Mouse (Mus musculus) lung, postnatal 4 days (tissue): Measurements from ENCODE around the gene Fam89b.

Source experiments
- DNase-seq, 2 experiments: peaks; one replicate each; pipeline ENCODE4 v3.0.0; 2021

Fam89b gene

GRCm38 (mm10) chr19:5729444-5729815 is at the start of gene Fam89b:
Gene Fam89b, minus strand, starts transcription at chr19:5729653.
- peak; percentile 93 for DNase-seq

GRCm38 (mm10) chr19:5778312-5778711 is 48.9 kb upstream of the Fam89b start:
- no peak for DNase-seq

GRCm38 (mm10) chr19:5777387-5778032 is 48.1 kb upstream of the Fam89b start:
- DNase-seq = no peak

- peak; percentile 98 to 99 for DNase-seq
Observed at GRCm38 (mm10) chr19:5770925-5771860, 41.7 kb upstream of the Fam89b start, which contains the start of gene Scyl1. Gene Scyl1, minus strand, starts transcription at chr19:5771419.

- DNase-seq = no peak
Observed at GRCm38 (mm10) chr19:5770311-5770710, 40.9 kb upstream of the Fam89b start.

GRCm38 (mm10) chr19:5767271-5767670 is 37.8 kb upstream of the Fam89b start:
- no peak for DNase-seq

GRCm38 (mm10) chr19:5763163-5763562 is 33.7 kb upstream of the Fam89b start:
- no peak for DNase-seq

- no peak for DNase-seq
Observed at GRCm38 (mm10) chr19:5758878-5759403, 29.5 kb upstream of the Fam89b start.

- peak; percentile 27 to 53 for DNase-seq
Observed at GRCm38 (mm10) chr19:5756991-5757636, 27.7 kb upstream of the Fam89b start.

- DNase-seq = no peak
Observed at GRCm38 (mm10) chr19:5756321-5756985, 27.0 kb upstream of the Fam89b start.

- peak; percentile 62 to 70 for DNase-seq
Observed at GRCm38 (mm10) chr19:5751742-5752141, 22.3 kb upstream of the Fam89b start.

GRCm38 (mm10) chr19:5750951-5751350 is 21.5 kb upstream of the Fam89b start:
- DNase-seq = no peak

GRCm38 (mm10) chr19:5749476-5749875 is 20.0 kb upstream of the Fam89b start:
- no peak for DNase-seq

- DNase-seq = no peak
Observed at GRCm38 (mm10) chr19:5746907-5747363, 17.5 kb upstream of the Fam89b start.

- no peak for DNase-seq
Observed at GRCm38 (mm10) chr19:5745756-5746710, 16.6 kb upstream of the Fam89b start.

- DNase-seq = peak; percentile 61 to 78
Observed at GRCm38 (mm10) chr19:5743576-5743975, 14.1 kb upstream of the Fam89b start.

- DNase-seq = peak in 1 of 2 experiments; percentile 65
Observed at GRCm38 (mm10) chr19:5742241-5742641, 12.8 kb upstream of the Fam89b start.

- peak; percentile 91 to 96 for DNase-seq
Observed at GRCm38 (mm10) chr19:5741641-5742240, 12.3 kb upstream of the Fam89b start.

- peak; percentile 88 to 95 for DNase-seq
Observed at GRCm38 (mm10) chr19:5740320-5741317, 11.2 kb upstream of the Fam89b start, which contains the start of gene Ltbp3. Gene Ltbp3, plus strand, starts transcription at chr19:5740904.
